Mouse (Mus musculus) olfactory bulb, adult 2 months (tissue): ENCODE measurements at regions not wholly inside any gene's neighbourhood (a gene's known extent, or its start where the extent isn't known, plus 50 kb on each side); places are given as distances from the start of the nearest gene placed in this dataset.
A peak's percentile ranks its signal among the peaks of the same experiment; 100 is the strongest.

Source experiments
- H3K27ac ChIP-seq: fragments of 200-500 bp; 2 replicates; pipeline ENCODE4 v1.5.1; 2012; ENCODE audit warnings: low read depth, low read length; ENCODE audit not compliant: insufficient read depth
- H3K4me1 ChIP-seq: fragments of 200-500 bp; 2 replicates; pipeline ENCODE4 v1.6.1; 2012; ENCODE audit warnings: low read length; ENCODE audit not compliant: control insufficient read depth, insufficient read depth
- H3K4me3 ChIP-seq: fragments of 200-500 bp; 2 replicates; pipeline ENCODE4 v1.5.1; 2012; ENCODE audit warnings: mild to moderate bottlenecking, low read depth, low read length, moderate library complexity; ENCODE audit not compliant: insufficient read depth
- CTCF ChIP-seq: fragments of 200-500 bp; IDR thresholded peaks from 2 replicates; pipeline ENCODE4 v1.5.1; 2012; ENCODE audit warnings: low read depth, mild to moderate bottlenecking, low read length, moderate library complexity; ENCODE audit not compliant: insufficient read depth
- POLR2A ChIP-seq: fragments of 200-500 bp; IDR thresholded peaks from 2 replicates; pipeline ENCODE4 v1.6.1; 2012; ENCODE audit warnings: mild to moderate bottlenecking, low read depth, low read length, moderate library complexity; ENCODE audit not compliant: insufficient read depth
- WGBS: fragments of 180-500 bp; shearing (Covaris S2); methylation state at CpG from one replicate; pipeline ENCODE4 v1.1.7; 2018; 5-methylcytosine and 5-hydroxymethylcytosine counted together

- 88% methylated on average over 2 of the region's 2 CpGs for WGBS
- no peak for TF ChIP-seq CTCF
- no peak for TF ChIP-seq POLR2A
- no peak overlapping the region for H3K4me3 ChIP-seq
- H3K4me1 ChIP-seq, result no peaks in the 10 kb centered on the region
- H3K27ac ChIP-seq, result no peak overlapping the region
Observed at GRCm38 (mm10) chr2:117399487-117399886, 56.7 kb upstream of the Rasgrp1 start.

- TF ChIP-seq CTCF (no peak), POLR2A (no peak)
- Histone ChIP-seq H3K4me3 (no peak overlapping the region), H3K27ac (no peak overlapping the region), H3K4me1 (0 out of 2 replicates have a peak, but pooled peaks cover 2% of the 10 kb centered on the region)
- 96% methylated on average over 4 of the region's 4 CpGs for WGBS
Observed at GRCm38 (mm10) chr2:117403425-117404175, 60.8 kb upstream of the Rasgrp1 start.

GRCm38 (mm10) chr2:117405453-117405852 lies 62.7 kb upstream of the Rasgrp1 start:
- 0 out of 2 replicates have a peak, but pooled peaks cover 2% of the 10 kb centered on the region for H3K4me1 ChIP-seq
- 57% methylated on average over 2 of the region's 2 CpGs for WGBS
- TF ChIP-seq CTCF, result no peak
- TF ChIP-seq POLR2A, result no peak
- H3K4me3 ChIP-seq, result no peak overlapping the region
- H3K27ac ChIP-seq, result no peak overlapping the region

GRCm38 (mm10) chr2:117408241-117408640 lies 65.4 kb upstream of the Rasgrp1 start:
- H3K4me3 ChIP-seq, result no peak overlapping the region
- 0 out of 2 replicates have a peak, but pooled peaks cover 5% of the 10 kb centered on the region for H3K4me1 ChIP-seq
- H3K27ac ChIP-seq, result no peak overlapping the region
- 87% methylated on average over 5 of the region's 5 CpGs for WGBS
- TF ChIP-seq POLR2A (no peak), CTCF (no peak)

- Histone ChIP-seq H3K27ac (peak overlapping the region; percentile 40; the same call in 1 of the 2 replicates), H3K4me1 (0 out of 2 replicates have a peak, but pooled peaks cover 4% of the 10 kb centered on the region), H3K4me3 (no peak overlapping the region)
- TF ChIP-seq POLR2A (no peak), CTCF (no peak)
- WGBS, result 35% methylated on average over 4 of the region's 4 CpGs
Observed at GRCm38 (mm10) chr2:117412045-117412606, 69.3 kb upstream of the Rasgrp1 start.

- WGBS, result 80% methylated on average over 8 of the region's 8 CpGs
- no peak overlapping the region for H3K4me3 ChIP-seq
- H3K4me1 ChIP-seq, result peaks cover 6% of the 10 kb centered on the region; the same call in 1 of the 2 replicates
- TF ChIP-seq POLR2A (no peak), CTCF (no peak)
- H3K27ac ChIP-seq, result peak overlapping the region; percentile 53; the same call in 1 of the 2 replicates
Observed at GRCm38 (mm10) chr2:117417229-117417970, 74.6 kb upstream of the Rasgrp1 start.

- no peak overlapping the region for H3K27ac ChIP-seq
- WGBS, result 89% methylated on average over 8 of the region's 8 CpGs
- TF ChIP-seq POLR2A (no peak), CTCF (no peak)
Observed at GRCm38 (mm10) chr2:117418121-117418615, 75.4 kb upstream of the Rasgrp1 start.

GRCm38 (mm10) chr2:117418711-117419110 lies 75.9 kb upstream of the Rasgrp1 start:
- WGBS, result 78% methylated on average over 3 of the region's 3 CpGs
- no peak overlapping the region for H3K4me3 ChIP-seq
- peaks cover 5% of the 10 kb centered on the region for H3K4me1 ChIP-seq
- TF ChIP-seq POLR2A, result no peak
- no peak for TF ChIP-seq CTCF
- no peak overlapping the region; the same call in 1 of the 2 replicates for H3K27ac ChIP-seq

More at GRCm38 (mm10) chr2:117418121-117418615, 75.4 kb upstream of the Rasgrp1 start:
- H3K4me3 ChIP-seq, result no peak overlapping the region
- H3K4me1 ChIP-seq, result peaks cover 5% of the 10 kb centered on the region; the same call in 1 of the 2 replicates
